Mouse (Mus musculus): ENCODE results near the gene Zfp324. TPM values are rescaled to one million over a fixed set of nuclear protein-coding genes. Genes with fewer than 3 reads are reported as not detected.
"Not testable (repeated sequence)": the region's sequence is repeated elsewhere in the genome, so short reads cannot be mapped to it uniquely, and the experiment has no call there.

The Zfp324 gene
- 10 to 100 TPM; 11.0 TPM for total RNA-seq (2021)
- long read RNA-seq, experiment 1, full-length matches to known transcripts = 5 of 7 reads
- long read RNA-seq, experiment 1, partial matches to known transcripts = 0 of 7 reads
- long read RNA-seq, experiment 1, other reads (novel, unspliced or antisense) = 2 of 7 reads
- long read RNA-seq, experiment 2, full-length matches to known transcripts = 6 of 10 reads
- long read RNA-seq, experiment 2, partial matches to known transcripts = 0 of 10 reads
- long read RNA-seq, experiment 2, other reads (novel, unspliced or antisense) = 4 of 10 reads

DNA sequence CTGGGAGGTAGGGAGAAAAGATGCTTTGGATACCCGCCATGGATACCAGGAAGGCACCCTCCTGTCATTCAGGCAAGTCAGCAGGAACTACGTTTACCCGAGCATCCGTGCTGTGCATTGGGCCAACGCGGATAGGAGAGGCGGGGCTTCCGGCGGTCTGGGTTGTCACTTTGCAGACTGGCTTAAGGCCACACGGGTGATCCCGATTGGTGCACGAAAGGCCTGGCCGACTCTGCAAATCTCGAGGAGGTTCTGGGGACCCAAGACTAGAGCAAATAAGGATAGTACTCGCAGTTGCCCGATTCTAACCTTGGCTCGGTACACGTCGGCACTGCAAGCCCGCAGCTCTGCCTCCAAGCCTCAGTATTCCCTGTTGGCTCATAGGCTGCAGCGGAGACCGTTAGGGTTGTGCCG is at the start of gene Zfp324:
Gene Zfp324 (plus strand): TSS at position 161 of the 414 bp plus-strand sequence.
- TF ChIP-seq CTCF (IDR thresholded peaks at IDR 0.05) = no peak

DNA sequence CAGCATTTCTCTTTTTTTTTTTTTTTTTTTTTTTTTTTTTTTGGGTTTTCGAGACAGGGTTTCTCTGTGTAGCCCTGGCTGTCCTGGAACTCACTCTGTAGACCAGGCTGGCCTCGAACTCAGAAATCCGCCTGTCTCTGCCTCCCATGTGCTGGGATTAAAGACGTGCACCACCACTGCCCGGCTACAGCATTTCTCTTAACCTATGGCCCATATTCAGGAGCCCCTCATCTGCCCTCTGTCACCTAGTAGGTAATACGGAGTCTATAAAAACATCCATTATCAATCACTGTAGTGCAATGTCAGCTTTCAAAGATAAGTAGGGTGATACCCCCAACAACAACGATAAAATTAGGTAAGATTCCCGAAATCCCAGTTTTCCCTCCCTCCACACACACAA is 45.1 kb upstream of the Zfp324 start:
- not testable (repeated sequence) for DNase-seq (ENCODE audit: extremely low spot score in 1 of 2, low spot score in 2 of 2); H3K4me3 ChIP-seq; H3K27ac ChIP-seq
- intact Hi-C loops (cut with DNase I) = loop anchor here (5.0 kb wide), 3 partner anchors 87 to 132 kb away; partner anchors contain the start of genes Mzf1 and Ube2m

More for the DNA sequence above, at the start of gene Zfp324:
- peak within 1 kb of the TSS; percentile 98 for H3K27ac ChIP-seq
- peak; percentile 89 to 90 for DNase-seq (ENCODE audit: extremely low spot score in 1 of 2, low spot score in 2 of 2)
- H3K4me3 ChIP-seq = peak within 1 kb of the TSS; percentile 93
- intact Hi-C loops (cut with DNase I) = loop anchor here (1.0 to 2.0 kb wide), 3 partner anchors 12 to 43 kb away; partner anchors contain the start of genes Rps5 and Zfp446

DNA sequence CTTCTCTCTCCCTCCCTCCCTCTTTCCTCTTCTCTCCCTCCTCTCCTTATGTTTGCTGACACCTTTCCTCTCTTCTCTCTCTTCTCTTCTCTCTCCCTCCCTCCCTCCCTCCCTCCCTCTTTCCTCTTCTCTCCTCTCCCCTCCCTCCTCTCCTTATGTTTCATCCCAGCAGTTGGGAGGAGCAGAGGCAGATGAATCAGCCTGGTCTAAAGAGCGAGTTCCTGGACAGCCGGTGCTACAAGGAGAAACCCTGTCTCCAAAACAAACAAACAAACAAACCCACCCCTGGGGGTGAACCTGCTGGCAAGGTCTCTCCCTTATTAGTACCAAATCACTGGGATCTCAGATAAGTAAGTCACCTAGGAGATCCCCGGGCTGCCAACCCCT is 44.3 kb upstream of the Zfp324 start:
- H3K27ac ChIP-seq = peak overlapping the region; percentile 98
- no peak for DNase-seq (ENCODE audit: extremely low spot score in 1 of 2, low spot score in 2 of 2)
- H3K4me3 ChIP-seq = peak overlapping the region; percentile 85
- TF ChIP-seq CTCF (IDR thresholded peaks at IDR 0.05) = no peak
- intact Hi-C loops (cut with DNase I) = loop anchor here (5.0 kb wide), 3 partner anchors 86 to 131 kb away; partner anchors contain the start of genes Mzf1 and Ube2m

DNA sequence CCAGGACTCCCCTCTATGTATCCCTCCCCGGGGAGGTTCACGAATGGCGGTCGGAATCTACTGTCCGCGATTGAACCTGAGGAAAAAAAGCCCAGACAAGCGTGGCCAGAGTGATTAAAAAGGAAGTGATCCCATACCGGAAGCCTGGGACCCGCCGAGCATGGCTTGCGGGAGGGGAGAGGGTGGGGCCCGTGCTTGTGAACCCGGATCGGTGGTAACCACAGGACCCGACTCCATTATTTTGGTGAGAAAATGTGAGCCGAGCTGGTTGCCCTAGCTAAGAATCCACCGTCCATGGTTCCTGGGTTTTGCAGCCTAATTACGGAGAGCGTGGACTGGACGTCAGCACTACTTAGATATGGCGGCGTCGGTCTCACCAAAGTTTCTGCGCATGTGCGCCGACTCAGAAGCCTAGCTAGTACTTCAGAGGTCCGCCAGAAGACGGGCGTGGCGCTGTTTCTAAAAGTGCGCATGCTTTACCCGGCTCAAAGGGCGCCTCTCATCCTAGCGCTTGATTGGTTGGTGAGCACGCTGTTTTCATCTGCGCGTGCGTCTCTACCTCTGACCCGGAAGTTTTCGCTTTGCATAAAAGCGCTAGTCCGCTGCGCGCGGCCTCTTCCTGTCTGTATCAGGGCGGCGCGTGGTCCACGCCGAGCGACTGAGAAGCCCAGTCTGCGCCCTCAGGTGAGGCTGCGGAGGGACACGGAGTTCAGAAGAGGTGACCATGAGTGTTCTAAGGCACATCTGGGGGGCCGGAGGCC is 43.8 kb upstream of the Zfp324 start, which contains the start of gene Rps5:
Gene Rps5 (plus strand): TSS at position 586 of the 761 bp plus-strand sequence.
- TF ChIP-seq CTCF (IDR thresholded peaks at IDR 0.05) = peak; percentile 94
- intact Hi-C loops (cut with DNase I) = loop anchor here (2.0 to 5.0 kb wide), 5 partner anchors 23 to 130 kb away; partner anchors contain the start of genes Mzf1, Ube2m and Zfp324
- peak; percentile 97 to 99 for DNase-seq (ENCODE audit: extremely low spot score in 1 of 2, low spot score in 2 of 2)
- H3K4me3 ChIP-seq = peak within 1 kb of the TSS; percentile 85
- peak within 1 kb of the TSS; percentile 98 for H3K27ac ChIP-seq

DNA sequence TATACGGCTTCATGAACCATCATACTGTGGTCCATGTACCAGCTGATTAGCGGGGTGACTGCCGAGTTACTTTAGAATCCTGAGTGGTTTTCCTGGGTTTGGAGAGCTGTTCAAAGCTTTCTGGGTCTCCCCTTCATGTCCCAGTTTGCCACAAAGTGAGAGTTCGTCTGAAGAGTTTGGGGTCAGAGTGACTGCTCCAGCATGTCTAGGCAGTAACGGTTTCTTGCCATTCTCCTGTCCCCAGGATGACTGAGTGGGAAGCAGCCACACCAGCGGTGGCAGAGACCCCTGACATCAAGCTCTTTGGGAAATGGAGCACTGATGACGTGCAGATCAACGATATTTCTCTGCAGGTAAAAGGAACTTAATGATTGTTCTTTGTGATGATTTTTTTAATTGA is 42.9 kb upstream of the Zfp324 start:
- Histone ChIP-seq H3K4me3 (peak overlapping the region; percentile 85), H3K27ac (peak overlapping the region; percentile 72; the same call in 1 of the 2 replicates)
- no peak for DNase-seq (ENCODE audit: extremely low spot score in 1 of 2, low spot score in 2 of 2)
- intact Hi-C loops (cut with DNase I) = loop anchor here (2.0 to 5.0 kb wide), 5 partner anchors 24 to 130 kb away; partner anchors contain the start of genes Mzf1, Ube2m and Zfp324
- TF ChIP-seq CTCF (IDR thresholded peaks at IDR 0.05) = no peak

DNA sequence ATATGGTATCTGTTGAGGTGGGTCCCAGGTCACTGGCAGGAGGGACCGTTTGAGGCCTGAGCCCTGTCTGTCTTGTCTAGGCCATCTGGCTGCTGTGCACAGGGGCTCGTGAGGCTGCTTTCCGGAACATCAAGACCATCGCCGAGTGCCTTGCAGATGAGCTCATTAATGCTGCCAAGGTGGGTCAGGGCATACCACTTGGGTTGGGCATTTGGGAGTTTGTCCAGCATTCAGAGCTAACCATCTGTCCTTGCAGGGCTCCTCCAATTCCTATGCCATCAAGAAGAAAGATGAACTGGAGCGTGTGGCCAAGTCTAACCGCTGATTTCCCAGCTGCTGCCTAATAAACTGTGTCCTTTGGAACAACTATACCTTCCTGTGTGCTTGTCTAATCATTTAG is 39.3 kb upstream of the Zfp324 start:
- intact Hi-C loops (cut with DNase I) = loop anchor here (2.0 kb wide), 1 partner anchor 20 kb away; no protein-coding TSS in a partner anchor
- Histone ChIP-seq H3K4me3 (no peak overlapping the region), H3K27ac (no peak overlapping the region)
- TF ChIP-seq CTCF (IDR thresholded peaks at IDR 0.05) = no peak
- DNase-seq (ENCODE audit: extremely low spot score in 1 of 2, low spot score in 2 of 2) = no peak

DNA sequence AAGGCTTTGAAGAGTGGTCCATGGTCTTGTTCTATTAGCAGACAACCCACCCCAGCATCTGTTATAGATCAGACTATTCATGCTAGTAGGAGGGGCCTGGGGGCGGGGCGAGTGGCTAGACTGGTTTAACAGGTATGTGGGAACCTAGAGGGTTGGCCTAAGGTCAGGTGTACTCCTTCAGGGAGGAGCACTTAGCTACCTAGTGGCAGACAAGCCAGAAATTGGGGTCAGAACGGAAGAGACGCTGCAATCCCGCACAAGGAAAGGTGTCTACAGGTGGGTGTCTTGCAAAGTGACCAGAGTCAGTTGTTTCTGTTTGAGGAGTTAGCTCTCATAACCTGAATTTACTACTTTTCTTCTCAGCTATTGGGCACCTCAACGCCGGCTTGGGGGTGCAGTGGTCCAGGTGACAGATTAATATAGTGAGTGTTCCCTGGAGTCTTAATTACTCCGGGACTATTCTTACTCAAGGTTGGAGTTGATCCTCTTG is 38.4 kb upstream of the Zfp324 start, which contains the start of gene Rnf225:
Gene Rnf225 (plus strand): TSS at position 226 of the 490 bp plus-strand sequence.
- H3K27ac ChIP-seq = no peak within 1 kb of the TSS; the same call in 1 of the 2 replicates
- no peak for TF ChIP-seq CTCF (IDR thresholded peaks at IDR 0.05)
- intact Hi-C loops (cut with DNase I) = loop anchor here (2.0 kb wide), 1 partner anchor 20 kb away; no protein-coding TSS in a partner anchor
- H3K4me3 ChIP-seq = peak within 1 kb of the TSS; percentile 47
- DNase-seq (ENCODE audit: extremely low spot score in 1 of 2, low spot score in 2 of 2) = no peak

DNA sequence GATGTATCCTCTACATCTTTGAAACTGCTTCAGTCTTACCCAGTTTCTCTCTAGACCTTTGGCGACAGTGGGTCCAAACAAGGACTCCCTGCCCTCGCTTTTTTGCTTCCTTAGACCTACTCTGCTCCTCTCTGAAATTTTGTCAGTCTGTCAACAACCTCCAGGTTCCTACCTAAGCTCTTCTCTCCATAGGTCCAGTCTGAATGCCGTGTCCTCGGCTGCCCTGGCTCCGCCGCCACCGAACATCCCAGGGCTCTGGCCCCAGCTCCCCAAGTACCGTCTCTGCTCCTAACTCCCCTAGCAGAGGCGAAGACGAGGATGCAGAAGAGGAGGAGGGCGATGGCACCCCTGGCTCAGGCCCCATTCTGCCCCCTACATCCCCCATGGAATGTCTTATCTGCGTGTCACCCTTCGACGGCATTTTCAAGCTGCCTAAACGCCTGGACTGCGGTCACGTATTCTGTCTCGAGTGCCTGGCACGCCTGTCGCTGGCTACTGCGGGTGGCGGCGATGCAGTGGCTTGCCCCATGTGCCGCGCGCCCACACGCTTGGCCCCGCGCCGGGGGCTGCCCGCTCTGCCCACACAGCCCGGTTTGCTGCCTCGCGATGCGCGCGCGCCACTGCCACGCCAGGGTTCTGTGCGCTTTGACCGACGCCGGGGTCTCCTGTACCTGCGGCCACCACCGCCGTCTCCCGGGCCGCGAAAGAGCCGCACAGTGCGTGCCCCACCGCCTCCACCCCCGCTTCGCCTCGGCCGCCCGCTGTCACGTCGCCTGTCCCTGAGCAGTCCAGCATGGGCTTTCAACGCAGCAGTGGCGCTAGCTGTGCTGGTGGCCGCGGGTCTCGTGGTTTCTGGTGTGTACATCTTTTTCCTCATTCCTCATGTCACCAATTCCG is 37.7 kb upstream of the Zfp324 start:
- peak; percentile 34 to 55 for DNase-seq (ENCODE audit: extremely low spot score in 1 of 2, low spot score in 2 of 2)
- no peak for TF ChIP-seq CTCF (IDR thresholded peaks at IDR 0.05)
- peak overlapping the region; percentile 47 for H3K4me3 ChIP-seq
- intact Hi-C loops (cut with DNase I) = loop anchor here (2.0 kb wide), 1 partner anchor 19 kb away; no protein-coding TSS in a partner anchor
- H3K27ac ChIP-seq = no peak overlapping the region; the same call in 1 of the 2 replicates

DNA sequence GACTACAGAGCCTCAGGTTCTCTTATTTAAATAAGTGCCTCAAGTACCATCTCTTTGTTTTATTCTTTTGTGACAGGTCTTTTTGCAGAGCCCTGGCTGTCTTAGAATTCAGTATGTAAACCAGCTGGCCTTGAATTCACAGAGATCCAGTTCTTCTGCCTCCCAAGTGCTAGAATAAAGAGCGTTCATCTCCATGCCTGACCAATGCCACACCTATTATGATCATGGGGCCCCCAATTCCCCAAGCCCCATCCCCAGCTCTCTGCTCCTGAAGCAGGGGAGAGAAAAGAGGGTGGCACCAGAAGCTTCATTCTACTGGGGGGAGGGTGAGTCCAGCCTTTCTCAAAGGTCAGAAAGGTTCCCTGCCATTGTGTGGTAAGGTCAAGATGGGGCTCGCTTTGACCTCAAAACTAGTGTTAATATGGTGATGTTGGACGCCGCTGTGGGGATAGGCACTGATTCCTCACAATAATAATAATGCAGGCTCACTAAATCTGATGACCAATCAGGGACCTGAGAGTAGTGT is 32.0 kb upstream of the Zfp324 start:
- no peak for DNase-seq (ENCODE audit: extremely low spot score in 1 of 2, low spot score in 2 of 2)
- TF ChIP-seq CTCF (IDR thresholded peaks at IDR 0.05) = no peak
- no peak overlapping the region for H3K4me3 ChIP-seq
- intact Hi-C loops (cut with DNase I) = no loop called here
- no peak overlapping the region for H3K27ac ChIP-seq

DNA sequence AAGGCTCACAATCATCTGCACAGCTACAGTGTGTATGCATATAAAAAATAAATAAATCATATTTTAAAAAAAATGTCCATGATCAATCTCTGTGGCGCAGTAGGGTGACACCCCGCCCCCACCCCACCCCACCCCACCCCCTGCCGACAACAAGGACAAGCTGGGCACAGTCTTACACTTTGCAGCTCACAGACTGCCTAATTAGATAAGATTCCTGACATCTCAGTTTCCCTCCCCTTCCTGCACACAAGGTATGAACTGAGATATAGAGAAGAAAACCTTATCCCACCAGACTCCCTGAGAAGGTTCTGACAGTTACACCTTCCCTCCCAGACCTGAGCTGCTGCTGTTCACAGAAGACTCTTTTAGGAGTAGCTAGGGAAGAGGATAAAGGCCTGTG is 30.8 kb upstream of the Zfp324 start:
- Histone ChIP-seq H3K27ac (no peak overlapping the region), H3K4me3 (no peak overlapping the region)
- DNase-seq (ENCODE audit: extremely low spot score in 1 of 2, low spot score in 2 of 2) = no peak
- no peak for TF ChIP-seq CTCF (IDR thresholded peaks at IDR 0.05)
- intact Hi-C loops (cut with DNase I) = no loop called here

DNA sequence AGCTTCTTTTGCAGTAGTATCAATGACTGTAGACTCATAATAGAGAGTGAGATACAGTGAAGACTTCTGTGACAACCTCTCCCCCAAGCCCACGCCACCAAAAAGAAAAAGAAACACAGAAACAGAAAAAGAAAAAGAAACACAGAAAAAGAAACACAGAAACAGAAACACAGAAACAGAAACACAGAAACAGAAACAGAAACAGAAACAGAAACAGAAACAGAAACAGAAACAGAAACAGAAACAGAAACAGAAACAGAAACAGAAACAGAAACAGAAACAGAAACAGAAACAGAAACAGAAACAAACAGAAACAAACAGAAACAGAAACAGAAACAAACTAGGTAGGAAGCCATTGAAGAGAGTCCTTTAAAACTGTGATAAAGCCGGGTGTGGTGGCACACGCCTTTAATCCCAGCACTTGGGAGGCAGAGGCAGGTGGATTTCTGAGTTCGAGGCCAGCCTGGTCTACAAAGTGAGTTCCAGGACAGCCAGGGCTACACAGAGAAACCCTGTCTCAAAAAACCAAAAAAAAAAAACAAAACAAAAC is 28.3 kb upstream of the Zfp324 start:
- intact Hi-C loops (cut with DNase I) = not testable (repeated sequence)

More for the DNA sequence above, 28.3 kb upstream of the Zfp324 start:
- not testable (repeated sequence) for H3K4me3 ChIP-seq; H3K27ac ChIP-seq; DNase-seq (ENCODE audit: extremely low spot score in 1 of 2, low spot score in 2 of 2)

All from left cerebral cortex, adult 2 months (tissue).